Mouse (Mus musculus) brain, embryonic 14.5 days (tissue): Measurements from ENCODE around the gene Gm29797. TPM values are rescaled to one million over a fixed set of nuclear protein-coding genes. Genes with fewer than 3 reads are reported as not detected.

Experiments
- DNase-seq: peaks from one replicate; pipeline ENCODE4 v3.0.0-alpha.2; 2011; ENCODE audit warnings: low read depth
- CTCF ChIP-seq: fragments of 200-500 bp; IDR thresholded peaks from 2 replicates; pipeline ENCODE4 v1.5.1; 2012; ENCODE audit warnings: inconsistent platforms, mild to moderate bottlenecking, moderate library complexity, borderline replicate concordance; ENCODE audit not compliant: insufficient read depth, insufficient read length; ENCODE audit errors: extremely low read depth
- POLR2A ChIP-seq: fragments of 200-500 bp; IDR thresholded peaks from 2 replicates; pipeline ENCODE4 v1.6.1; 2012; ENCODE audit warnings: mild to moderate bottlenecking, inconsistent platforms, borderline replicate concordance; ENCODE audit not compliant: poor library complexity, insufficient read depth, insufficient read length, severe bottlenecking; ENCODE audit errors: extremely low read depth
- polyA plus RNA-seq: library from polyadenylated mRNA; depleted of rRNA; stranded (reverse); fragments of >200 nt; gene quantifications from 2 replicates; pipeline ENCODE4 v1.2.3, GENCODE M21; 2012; rRNA removed

Gene Gm29797
- polyA plus RNA-seq, 1 experiment, result 0.27 TPM

GRCm38 (mm10) chr2:181692304-181692703 lies 35.5 kb downstream of the Gm29797 start:
- DNase-seq, result no peak
- no peak for TF ChIP-seq POLR2A
- no peak for TF ChIP-seq CTCF

- TF ChIP-seq POLR2A, result peak; percentile 70
- TF ChIP-seq CTCF, result no peak
- DNase-seq, result peak; percentile 92
Measured at GRCm38 (mm10) chr2:181693339-181694280, 36.8 kb downstream of the Gm29797 start, which contains the start of gene Rgs19. Gene Rgs19, minus strand, starts transcription at chr2:181693977.

- DNase-seq, result no peak
Measured at GRCm38 (mm10) chr2:181694581-181694980, 37.7 kb downstream of the Gm29797 start.

GRCm38 (mm10) chr2:181695776-181696175 lies 38.9 kb downstream of the Gm29797 start:
- no peak for DNase-seq
- TF ChIP-seq CTCF, result no peak
- no peak for TF ChIP-seq POLR2A

More at GRCm38 (mm10) chr2:181694581-181694980, 37.7 kb downstream of the Gm29797 start:
- TF ChIP-seq CTCF (no peak), POLR2A (no peak)

- no peak for DNase-seq
Measured at GRCm38 (mm10) chr2:181696801-181697420, 40.1 kb downstream of the Gm29797 start.

GRCm38 (mm10) chr2:181698241-181698640 lies 41.4 kb downstream of the Gm29797 start, which contains the start of gene Lkaaear1:
Gene Lkaaear1, minus strand, starts transcription at chr2:181698442.
- TF ChIP-seq POLR2A (no peak), CTCF (no peak)
- no peak for DNase-seq

More at GRCm38 (mm10) chr2:181696801-181697420, 40.1 kb downstream of the Gm29797 start:
- TF ChIP-seq CTCF (no peak), POLR2A (no peak)

- peak; percentile 43 for DNase-seq
- TF ChIP-seq POLR2A (no peak), CTCF (peak; percentile 48; the same call in 1 of the 2 replicates)
Measured at GRCm38 (mm10) chr2:181706668-181707067, 49.8 kb downstream of the Gm29797 start.

Other genes starting within 250 kb of the Gm29797 start
- gene Zbtb46, start 197.6 kb upstream of the Gm29797 start, polyA plus RNA-seq, result 12.1 and 18.4 TPM in 2 replicates
- not detected in 2 replicates for gene Abhd16b, start 163.8 kb upstream of the Gm29797 start, polyA plus RNA-seq
- 94.9 and 118 TPM in 2 replicates for gene Tpd52l2, start 159.9 kb upstream of the Gm29797 start, polyA plus RNA-seq
- gene Dnajc5, start 136.5 kb upstream of the Gm29797 start, polyA plus RNA-seq, result 152 and 190 TPM in 2 replicates
- gene Uckl1, start 72.1 kb upstream of the Gm29797 start, polyA plus RNA-seq, result 125 and 204 TPM in 2 replicates
- gene Prpf6, start 65.2 kb upstream of the Gm29797 start, polyA plus RNA-seq, result 30.9 and 44.4 TPM in 2 replicates
- 105 and 142 TPM in 2 replicates for gene Zfp512b, start 64.2 kb upstream of the Gm29797 start, polyA plus RNA-seq
- 161 and 163 TPM in 2 replicates for gene Samd10, start 57.8 kb upstream of the Gm29797 start, polyA plus RNA-seq
- gene Sox18, start 14.6 kb downstream of the Gm29797 start, polyA plus RNA-seq, result 26.8 and 31.6 TPM in 2 replicates
- gene Tcea2, start 23.3 kb downstream of the Gm29797 start, polyA plus RNA-seq, result 55.9 and 82.2 TPM in 2 replicates
- gene Rgs19, start 36.9 kb downstream of the Gm29797 start, polyA plus RNA-seq, result 75.9 and 87.7 TPM in 2 replicates
- not detected in 2 replicates for gene Lkaaear1, start 41.4 kb downstream of the Gm29797 start, polyA plus RNA-seq
- gene Oprl1, start 58.0 kb downstream of the Gm29797 start, polyA plus RNA-seq, result 91.7 and 102 TPM in 2 replicates
- 65.4 and 69.4 TPM in 2 replicates for gene Myt1, start 106.3 kb downstream of the Gm29797 start, polyA plus RNA-seq
- 47.2 and 50.9 TPM in 2 replicates for gene Pcmtd2, start 180.8 kb downstream of the Gm29797 start, polyA plus RNA-seq
- 54.1 and 58.0 TPM in 2 replicates for gene Polr3k, start 207.3 kb downstream of the Gm29797 start, polyA plus RNA-seq